Mouse (Mus musculus) kidney, postnatal 10 days (tissue): ENCODE measurements around the gene Hk1.

ENCODE experiments used
- DNase-seq: peaks from one replicate; pipeline ENCODE4 v3.0.0; 2021; ENCODE audit warnings: mixed read lengths

Hk1 gene

DNA sequence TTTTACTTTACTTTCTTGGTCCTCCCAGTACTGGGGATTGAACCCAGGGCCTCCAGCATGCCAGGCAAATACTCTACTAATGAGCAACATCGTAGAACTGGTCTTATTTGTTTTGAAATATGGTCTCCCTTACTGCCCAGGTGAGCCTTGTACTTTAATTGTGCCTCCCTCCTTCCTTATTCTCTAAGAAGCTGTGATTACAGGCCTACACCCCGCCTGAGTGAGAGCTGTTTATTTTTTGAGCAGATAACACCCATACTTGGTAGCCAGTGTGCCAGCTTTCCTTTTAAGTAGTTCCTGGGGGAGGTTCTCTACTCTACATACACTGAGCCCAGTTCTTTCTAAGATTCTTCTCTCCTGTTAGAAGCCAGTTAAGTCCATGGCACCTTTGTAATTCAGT is 115.4 kb downstream of the Hk1 start:
- no peak for DNase-seq

DNA sequence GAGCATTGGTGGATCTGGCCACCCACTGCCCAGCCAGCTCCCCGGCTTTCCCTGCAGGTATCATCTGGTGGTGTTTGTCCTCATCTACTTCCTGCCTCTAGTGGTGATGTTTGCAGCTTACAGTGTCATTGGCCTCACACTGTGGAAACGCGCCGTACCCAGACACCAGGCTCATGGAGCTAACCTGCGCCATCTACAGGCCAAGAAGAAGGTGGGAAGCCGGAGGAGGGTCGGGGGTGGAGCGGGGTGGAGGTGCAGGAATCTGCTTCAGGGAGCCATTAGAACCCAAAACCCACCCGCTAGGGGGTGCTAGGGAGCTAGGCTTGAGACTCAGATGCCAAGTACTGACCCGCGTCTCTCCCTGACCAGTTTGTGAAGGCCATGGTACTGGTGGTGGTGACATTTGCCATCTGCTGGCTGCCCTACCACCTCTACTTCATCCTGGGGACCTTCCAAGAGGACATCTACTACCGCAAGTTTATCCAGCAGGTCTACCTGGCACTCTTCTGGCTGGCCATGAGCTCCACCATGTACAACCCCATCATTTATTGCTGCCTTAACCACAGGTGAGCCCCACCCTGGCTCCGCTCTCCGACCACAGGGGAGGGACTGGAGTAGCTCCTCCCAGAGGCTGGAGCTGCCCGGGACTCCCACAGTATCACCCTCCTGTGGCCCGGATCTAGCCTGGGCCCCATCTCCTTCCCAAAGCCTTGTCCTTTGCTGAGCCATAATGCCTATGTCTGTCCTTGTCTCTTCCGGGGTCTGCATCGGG is 118.4 kb downstream of the Hk1 start:
- DNase-seq, result peak; percentile 79

DNA sequence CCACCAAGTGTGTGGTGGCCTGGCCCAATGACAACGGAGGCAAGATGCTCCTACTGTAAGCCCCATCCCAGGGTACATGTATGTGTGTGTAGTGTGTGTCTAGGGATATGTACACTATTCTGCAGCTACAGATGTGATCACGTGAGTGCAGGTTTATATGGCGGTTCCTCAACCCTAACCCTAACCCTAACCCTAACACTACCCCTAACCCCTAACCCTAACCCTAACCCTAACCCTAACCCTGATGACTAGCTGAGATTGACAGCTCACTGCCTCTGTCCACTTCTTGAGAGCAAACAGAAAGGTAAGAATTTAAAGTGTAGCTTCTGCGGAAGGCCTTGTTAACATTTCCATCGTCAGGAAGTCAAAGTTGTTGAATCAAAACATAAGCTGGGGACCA is 121.4 kb downstream of the Hk1 start:
- DNase-seq, result no peak

DNA sequence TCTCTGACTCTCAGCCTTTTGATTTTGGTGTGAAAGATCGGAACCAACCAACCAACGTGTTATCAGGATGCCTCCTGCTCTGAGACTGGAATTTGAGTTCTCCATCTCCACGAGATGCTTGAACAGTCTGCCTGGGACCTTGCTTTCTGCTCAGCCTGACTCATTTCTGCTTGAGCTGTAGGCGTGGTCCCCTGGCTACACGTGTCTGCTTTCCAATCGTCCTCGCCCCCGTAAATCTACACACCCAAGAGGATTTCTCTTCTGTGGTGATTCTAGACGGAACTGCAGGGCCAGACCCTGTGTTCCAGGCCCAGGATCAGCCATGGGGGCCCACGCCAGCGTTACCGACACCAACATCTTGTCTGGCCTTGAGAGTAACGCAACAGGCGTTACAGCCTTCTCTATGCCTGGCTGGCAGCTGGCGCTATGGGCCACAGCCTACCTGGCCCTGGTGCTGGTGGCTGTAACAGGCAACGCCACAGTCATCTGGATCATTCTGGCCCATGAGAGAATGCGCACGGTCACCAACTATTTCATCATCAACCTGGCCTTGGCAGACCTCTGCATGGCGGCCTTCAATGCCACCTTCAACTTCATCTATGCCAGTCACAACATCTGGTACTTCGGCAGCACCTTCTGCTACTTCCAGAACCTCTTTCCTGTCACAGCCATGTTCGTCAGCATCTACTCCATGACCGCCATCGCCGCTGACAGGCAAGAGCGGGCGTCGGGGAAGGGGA is 127.0 kb downstream of the Hk1 start:
- no peak for DNase-seq

DNA sequence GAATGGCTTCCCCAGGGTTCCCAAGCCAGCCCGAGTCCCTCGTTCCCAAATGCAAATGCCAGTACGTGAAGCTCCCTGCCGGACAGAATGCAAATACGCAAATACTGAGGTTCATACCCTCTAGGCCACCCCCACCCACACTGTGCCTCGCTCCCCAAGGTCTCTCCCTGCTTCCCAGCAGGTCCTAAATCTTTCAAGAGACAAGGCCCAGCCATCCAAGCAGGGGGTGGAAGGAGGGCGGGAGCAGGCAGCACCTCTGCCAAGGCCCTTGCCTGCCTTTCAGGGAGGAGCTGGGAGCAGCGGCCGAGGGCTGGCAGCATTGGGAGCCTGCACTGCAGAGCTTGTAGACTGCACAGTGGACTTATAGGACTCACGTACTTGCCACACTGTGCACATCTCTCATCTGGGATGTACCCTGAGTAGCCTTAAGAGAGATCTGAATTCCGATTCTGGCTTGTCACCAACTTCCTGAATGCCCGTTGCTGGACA is 127.7 kb downstream of the Hk1 start, which contains the start of gene Tacr2:
Gene Tacr2, plus strand, starts transcription at position 439 of the 489 bp plus-strand sequence.
- no peak for DNase-seq

DNA sequence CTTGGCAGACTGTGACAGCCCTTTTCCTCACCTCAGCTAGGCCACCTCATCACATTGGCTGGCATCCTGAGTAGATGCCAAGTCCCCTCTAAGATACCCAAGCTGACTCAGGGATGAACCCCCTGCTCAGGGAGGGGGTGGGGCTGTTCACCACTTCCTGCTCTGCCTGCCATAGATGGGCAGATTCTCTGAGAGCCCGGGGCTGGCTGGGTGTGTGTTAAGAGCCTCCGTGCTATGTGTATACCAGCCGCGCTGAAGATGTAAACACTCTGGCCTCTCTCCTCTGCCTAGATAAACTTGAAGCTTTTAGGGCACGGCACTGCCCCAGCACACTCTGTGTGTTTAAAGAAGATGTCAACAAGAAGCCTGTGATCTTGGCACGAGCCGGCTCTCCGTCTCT is 131.9 kb downstream of the Hk1 start:
- DNase-seq, result no peak

DNA sequence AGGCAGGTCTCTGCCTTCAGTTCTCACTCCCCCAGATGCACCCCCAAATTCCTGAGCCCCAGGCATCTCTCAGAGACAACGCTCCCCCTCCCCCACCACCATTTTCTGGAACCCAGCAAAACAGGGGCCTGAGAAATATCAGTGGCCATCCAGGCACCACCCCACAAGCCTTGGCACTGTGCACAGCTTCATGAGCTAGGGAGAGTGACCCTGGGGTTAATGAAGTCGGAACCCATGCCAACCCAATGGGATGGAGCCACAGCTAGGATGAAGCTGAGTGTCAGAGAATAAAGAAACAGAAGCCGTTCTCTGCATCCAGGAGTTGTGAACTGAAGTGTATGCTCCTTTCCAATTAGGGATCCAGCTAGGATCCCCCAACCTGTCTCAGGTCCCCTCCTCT is 132.6 kb downstream of the Hk1 start:
- peak; percentile 28 for DNase-seq

DNA sequence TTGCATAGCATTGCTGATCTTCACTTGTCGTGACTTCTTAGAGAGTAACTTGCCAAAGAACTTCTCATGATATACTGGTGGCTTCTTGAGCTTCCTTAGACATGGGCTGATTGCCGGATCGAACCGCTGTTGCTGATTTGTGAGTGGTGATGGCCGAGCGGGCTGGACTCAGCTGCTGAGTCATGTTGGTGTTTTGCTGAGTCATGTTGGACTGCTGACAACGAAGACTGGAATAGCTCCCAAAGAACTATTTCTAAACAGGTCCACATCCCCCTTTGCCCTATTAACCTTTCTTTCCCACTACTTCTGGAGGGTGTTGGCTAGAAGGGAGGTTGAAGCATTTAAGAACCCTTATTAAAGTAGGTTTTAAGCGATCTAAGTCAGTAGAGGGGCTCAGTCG is 135.6 kb downstream of the Hk1 start:
- DNase-seq, result no peak

DNA sequence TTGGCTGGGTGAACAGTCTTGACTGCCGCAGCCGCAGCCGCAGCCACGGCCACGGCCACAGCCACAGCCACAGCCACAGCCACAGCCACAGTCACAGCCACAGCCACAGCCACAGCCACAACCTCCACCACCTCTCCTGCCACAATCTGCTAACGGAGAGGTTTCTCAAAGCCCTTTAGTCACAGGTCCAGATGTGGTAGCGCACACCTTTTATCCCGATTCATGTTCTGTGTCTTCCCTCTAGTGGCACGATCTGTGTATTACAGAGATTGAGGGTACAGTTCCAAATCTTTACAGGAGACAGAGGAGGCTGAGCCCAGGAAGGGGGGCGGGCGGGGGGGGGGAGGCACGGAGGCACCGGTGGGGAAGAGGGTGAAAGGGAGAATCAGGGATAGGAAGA is 136.8 kb downstream of the Hk1 start:
- DNase-seq, result peak; percentile 71

DNA sequence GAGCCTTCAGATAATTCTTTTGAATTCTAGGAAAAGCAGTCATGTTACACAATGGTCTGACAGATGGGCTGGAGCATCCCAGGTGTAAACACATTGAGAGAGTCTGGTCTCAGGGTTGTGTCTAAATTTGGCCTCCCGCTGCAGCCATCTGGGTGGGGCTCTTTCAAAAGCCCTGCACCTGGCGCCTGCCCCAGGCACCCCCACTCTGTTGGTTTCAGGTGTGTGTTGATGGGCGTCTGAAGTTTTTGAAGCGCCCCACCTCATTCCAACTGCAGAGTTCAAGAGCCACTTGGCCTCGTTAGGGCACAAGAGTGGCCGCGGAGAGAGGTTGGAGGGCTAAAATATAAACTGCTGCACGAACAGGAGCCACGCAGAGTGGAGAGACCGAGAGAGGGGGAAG is 137.3 kb downstream of the Hk1 start:
- no peak for DNase-seq

DNA sequence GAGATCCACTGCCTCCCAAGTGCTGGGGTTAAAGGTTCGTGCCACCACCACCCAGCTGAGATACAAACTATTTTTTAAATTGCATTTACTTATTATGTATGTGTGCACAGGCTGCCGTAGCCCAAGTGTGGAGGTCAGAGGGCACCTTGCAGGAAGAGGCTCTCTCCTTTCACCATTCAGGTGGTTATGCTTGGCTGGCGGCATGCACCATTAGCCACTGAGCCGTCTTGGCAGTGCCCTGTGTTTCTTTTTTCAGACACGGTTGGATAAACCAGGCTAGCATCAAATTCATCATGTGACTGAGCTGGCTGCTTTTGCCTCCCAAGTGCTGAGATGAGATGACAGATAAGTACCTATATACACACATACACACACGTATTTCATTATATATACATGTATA is 140.4 kb downstream of the Hk1 start:
- DNase-seq, result peak; percentile 80

DNA sequence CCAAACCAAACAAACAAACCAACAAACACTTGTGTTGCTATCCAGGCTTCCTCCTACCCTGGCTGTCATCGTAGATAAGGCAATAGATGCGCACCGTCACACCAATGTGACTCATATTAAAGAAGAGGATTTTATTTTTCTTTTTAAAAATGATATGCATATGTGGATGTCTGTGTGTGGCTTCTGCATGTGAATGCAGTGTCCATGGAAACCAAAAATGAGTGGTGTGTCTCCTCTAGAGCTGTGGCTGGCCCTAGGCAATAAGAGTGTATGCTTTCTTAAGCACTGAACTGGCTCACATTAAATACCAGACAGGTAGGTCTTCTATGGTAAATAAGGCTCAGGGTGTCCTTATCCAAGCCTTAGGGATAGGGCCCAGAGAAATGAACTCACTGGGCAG is 141.0 kb downstream of the Hk1 start:
- no peak for DNase-seq

DNA sequence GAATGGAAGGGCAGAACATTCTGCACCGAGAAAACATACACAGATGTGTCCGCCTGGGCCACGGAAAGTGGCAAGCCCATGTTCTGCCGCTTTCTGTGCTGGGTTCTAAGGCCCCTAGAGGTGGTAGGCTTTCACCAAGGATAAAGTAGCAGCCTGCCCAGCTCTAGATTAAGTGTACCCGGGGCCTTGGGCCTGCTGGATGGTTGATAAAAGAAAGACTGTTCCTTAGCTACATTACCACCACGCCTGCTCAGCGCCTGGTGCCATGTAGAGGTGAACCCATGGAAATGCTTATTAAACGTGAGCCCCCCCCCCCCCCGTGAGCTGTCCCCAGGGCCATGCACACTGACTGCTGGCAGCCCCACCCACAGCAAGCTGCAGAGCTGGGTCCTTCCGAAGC is 142.5 kb downstream of the Hk1 start:
- DNase-seq, result no peak

DNA sequence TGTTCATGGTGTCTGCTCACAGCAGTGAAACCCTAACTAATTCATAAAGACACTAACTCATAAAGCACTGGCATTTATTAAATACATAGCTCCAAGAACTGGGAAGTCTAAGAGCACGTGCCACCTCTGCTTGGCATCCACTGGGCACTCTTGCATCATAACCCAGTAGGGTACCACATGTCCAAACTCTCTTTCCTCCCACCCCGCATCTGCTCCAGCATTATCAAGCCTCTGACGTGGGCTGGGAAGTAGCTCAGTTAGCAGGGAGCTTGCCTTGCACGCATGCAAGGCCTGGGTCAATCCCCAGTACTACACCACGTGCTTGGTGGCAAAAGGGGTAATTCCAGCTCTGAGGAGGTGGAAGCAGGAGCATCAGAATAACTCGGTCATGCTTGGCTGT is 143.5 kb downstream of the Hk1 start:
- no peak for DNase-seq

DNA sequence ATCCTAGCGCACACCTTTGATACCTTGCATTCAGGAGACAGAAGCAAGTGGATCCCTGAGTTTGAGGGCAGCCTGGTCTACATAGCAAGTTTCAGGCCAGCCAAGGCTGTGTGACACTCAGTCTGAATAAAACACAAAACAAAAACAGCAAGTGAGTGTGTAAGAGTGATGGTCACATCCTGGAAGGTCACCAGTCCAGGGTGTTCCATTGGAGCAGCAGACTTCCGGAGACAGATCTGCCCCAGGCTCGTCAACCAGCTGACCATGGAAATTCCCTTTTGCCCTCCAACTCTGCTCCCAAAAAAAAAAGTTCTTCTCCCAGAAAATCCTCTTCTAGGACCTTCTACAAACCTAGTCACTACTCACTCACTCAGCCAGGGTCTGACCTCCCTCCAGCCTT is 147.9 kb downstream of the Hk1 start:
- DNase-seq, result peak; percentile 53

DNA sequence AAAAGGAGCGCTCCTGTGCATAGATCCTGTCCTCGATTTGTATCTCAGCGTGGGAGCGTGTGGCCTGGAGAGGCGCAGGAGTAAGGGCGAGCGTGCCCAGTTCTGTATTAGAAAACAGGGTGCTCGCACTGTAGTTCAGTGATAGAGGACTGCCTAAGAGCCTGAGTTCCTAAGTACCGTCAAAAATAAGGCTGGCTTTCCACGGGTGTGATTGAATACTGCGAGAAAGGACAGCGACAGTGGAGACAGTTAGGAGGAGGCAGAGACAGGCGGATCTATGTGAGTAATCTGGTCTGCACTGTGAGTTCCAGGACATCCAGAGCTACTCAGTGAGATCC is 148.3 kb downstream of the Hk1 start:
- DNase-seq, result no peak

DNA sequence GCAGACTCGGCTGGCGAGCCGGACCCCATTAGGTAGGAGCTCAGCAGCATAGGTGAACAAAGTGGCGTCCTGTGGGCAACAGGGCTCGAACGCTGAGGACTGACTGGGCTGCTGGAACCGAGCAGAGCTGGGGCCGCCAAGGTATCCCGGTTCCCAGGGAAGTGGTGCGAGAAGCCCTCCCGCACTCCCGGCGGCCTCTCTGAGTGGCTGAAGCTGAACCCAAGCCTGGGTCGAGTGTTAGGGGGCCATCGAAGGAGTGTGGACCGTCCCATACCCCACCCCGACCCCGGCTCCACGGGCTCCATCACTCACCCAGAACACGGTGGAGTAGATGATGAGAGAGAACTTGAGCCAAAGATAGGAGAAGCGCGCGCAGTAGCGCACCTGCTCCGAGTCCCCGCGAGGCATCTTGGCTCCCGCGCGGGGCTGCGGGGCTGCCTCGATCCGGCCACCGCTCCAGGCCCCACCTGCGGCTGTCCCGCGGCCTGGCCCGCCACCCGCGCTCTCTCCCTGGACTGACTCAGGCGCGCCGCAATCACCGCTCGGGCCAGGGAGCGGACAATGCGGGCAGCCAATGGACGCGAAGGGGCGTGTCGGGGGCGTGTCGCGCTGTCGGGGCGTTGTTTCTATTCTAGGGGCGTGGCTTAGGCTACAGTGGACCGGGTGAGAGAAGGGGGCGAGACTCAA is 148.9 kb downstream of the Hk1 start, which contains the start of gene Tspan15:
Gene Tspan15, minus strand, starts transcription at position 544 of the 687 bp plus-strand sequence.
- DNase-seq, result peak; percentile 98

DNA sequence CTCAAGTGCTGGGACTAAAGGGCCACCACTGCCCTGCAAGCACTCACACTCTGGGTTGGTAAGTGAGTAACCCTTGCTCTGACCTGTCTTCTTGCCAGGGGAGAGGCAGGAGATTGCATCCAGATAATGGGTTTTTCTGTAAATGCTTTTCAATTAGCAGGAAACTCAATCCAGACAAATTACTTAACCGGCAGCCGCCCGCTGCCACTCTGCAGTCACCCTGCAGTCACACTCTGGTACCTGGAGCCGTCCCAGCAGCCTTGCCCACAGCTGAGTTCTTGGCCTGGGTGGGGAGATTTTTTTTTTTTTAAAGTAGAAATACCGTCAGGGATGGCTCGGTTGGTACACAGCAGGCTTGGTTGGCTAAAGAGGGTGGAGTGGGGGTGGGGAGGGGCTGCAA is 151.6 kb downstream of the Hk1 start:
- DNase-seq, result no peak

DNA sequence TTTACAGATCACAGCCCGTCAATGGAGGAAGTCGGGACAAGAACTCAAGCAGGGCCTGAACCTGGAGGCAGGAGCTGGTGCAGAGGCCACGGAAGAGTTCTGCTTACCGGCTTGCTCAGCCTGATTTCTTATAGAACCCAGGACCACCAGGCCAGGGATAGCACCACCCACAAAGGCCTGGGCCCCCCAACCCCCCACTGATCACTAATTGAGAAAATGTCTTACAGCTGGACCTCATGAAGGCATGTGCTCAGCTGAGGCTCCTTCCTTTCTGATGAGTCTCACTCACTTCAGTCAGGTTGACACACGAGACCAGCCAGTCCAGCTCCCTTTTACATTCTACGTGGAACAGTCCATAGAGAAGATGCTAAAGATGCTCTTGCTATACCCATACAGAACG is 153.9 kb downstream of the Hk1 start:
- DNase-seq, result no peak

DNA sequence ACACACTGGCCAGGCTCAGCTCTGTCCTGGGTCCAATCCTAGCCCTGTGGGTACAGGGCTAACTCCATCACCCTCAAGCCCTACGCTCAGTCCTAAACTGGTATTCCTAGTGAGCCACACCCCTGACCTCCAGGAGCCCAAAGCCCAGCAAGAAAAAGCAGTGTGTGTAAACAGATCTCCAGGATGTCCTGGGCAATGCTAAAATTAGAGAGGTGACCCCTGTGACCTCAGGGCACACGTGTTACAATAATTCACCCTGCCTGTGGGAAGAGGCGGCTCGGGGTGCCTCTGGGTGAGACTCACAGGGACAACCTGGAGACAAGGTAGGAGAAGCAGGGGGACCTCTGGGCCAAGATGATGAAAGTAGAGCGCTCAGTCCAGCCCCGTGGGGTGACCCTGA is 155.5 kb downstream of the Hk1 start:
- peak; percentile 63 for DNase-seq

DNA sequence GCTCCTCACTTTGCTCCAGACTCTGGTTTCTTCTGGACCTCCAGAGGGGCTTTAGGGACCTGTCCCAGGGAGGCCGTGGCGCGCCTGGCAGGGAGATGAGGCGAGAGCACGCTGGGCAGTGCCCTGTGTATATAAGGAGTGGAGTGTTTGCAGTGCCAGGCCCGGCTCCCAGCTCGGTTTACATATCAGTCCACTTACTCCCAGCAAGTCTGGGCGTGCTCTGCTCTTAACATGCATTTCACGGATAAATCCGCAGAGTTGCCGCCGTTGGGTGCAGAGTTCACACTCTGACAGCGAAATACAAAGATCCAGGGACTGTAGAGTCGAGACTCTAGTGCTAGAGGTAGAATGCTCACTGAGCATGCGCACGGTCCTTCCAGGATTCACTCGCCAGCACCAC is 156.9 kb downstream of the Hk1 start:
- no peak for DNase-seq

DNA sequence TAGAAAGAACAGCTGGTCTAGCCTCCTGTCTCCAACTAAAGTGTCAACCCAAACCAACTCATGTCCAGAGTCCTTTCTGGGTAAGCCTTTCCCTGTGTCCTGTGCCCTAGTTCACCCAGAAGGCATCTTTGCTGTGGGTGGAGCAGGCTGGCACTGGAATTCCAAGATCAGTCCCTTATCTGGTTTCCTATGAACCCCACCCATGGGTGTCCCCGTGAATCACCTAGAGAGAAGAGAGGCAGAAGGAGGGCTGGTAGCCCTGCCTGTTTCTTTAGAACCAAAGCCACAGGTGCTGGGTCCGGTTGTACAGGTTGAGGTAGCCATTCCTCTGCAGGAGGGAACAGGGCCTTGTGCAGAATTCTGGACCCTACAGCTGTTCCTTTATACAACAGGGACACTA is 158.1 kb downstream of the Hk1 start:
- no peak for DNase-seq

DNA sequence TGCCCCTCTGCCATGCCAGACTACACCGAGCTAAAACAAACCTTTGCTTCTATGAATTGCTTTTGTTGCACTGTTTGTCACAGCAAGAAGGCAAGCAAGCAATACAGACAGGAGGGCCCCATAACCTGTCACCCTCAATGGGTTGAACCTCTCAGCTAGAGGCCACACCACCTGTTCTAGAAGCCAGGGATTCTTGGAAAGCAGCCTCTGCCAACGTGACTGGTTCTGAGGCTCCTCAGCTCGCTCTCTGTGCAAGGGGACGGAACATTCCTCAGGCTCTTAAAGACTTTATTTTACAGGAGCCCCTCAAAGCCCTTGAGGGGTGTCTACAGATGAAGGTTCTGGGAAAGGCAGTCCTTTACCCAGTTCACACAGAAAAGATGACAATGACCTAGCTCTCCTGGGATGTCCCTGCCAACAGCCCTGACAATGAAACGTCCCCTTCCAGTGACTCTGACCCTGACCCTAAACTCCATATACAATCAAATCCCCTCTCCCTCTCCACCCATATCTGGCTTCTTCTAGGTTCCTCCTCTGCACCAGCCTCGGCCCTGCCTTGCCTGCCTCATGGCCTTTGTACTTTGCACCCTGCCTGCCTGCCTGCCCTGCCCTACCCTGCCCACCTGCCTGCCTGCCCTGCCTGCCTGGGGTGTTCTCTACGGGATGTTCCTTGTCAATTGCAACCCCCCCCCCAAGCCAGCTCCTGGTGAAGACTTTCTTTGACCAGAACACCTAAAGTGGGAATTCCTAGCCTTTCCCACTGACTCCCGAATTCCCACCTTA is 158.8 kb downstream of the Hk1 start:
- DNase-seq, result peak; percentile 45
